Mouse (Mus musculus): ENCODE measurements around the gene Tdrd9. TPM values are rescaled to one million over a fixed set of nuclear protein-coding genes. Genes with fewer than 3 reads are reported as not detected.
A peak's percentile ranks its signal among the peaks of the same experiment; 100 is the strongest.
"Not testable (repeated sequence)": the region's sequence is repeated elsewhere in the genome, so short reads cannot be mapped to it uniquely, and the experiment has no call there.

Gene Tdrd9
- polyA plus RNA-seq, 1 experiment = not detected

DNA sequence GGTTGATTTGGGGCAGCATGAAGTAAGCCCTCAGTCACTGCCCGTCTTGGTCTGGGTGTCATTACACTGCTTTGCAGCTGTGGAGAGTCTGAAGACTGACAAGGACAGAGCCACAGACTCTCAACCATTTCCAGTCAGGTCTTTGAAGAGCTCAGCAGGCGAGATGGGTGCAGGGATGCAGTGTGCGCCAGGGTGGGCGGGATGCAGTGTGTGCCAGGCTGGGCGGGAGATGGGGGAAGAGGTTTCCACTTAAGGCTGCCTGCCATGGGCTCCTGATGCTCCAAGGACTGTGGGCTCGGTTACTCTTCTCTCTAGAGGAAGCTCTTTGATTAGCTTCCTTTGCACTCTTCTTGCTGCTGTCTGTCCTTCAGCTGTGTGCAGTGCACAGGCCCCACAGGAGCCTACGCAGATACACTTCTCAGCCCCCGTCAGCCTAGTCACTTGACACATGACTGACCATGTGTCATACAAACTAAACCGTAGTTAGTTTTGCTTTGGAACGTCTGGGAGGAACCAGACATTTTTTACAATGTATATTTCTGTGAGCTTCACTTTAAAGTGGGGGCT lies 62.1 kb downstream of the Tdrd9 start:
- TF ChIP-seq POLR2A (IDR thresholded peaks at IDR 0.05; ENCODE audit: low read depth, low read length) (no peak), CTCF (conservative IDR thresholded peaks at IDR 0.05; ENCODE audit: insufficient read depth, insufficient read length, low read depth, low read length) (no peak)
- 70% methylated on average over 10 of the region's 10 CpGs for WGBS
- Histone ChIP-seq H3K4me3 (ENCODE audit: insufficient read depth, low read depth, low read length) (no peak overlapping the region), H3K27me3 (replicated peaks; ENCODE audit: control insufficient read depth, insufficient read depth, low read length) (no peaks in the 10 kb centered on the region), H3K36me3 (ENCODE audit: control insufficient read depth, insufficient read depth, low read length) (no peaks in the 10 kb centered on the region), H3K27ac (ENCODE audit: insufficient read depth, low read depth, low read length) (no peak overlapping the region), H3K4me1 (ENCODE audit: control insufficient read depth, insufficient read depth, low read length) (no peaks in the 10 kb centered on the region)
- DNase-seq = no peak

DNA sequence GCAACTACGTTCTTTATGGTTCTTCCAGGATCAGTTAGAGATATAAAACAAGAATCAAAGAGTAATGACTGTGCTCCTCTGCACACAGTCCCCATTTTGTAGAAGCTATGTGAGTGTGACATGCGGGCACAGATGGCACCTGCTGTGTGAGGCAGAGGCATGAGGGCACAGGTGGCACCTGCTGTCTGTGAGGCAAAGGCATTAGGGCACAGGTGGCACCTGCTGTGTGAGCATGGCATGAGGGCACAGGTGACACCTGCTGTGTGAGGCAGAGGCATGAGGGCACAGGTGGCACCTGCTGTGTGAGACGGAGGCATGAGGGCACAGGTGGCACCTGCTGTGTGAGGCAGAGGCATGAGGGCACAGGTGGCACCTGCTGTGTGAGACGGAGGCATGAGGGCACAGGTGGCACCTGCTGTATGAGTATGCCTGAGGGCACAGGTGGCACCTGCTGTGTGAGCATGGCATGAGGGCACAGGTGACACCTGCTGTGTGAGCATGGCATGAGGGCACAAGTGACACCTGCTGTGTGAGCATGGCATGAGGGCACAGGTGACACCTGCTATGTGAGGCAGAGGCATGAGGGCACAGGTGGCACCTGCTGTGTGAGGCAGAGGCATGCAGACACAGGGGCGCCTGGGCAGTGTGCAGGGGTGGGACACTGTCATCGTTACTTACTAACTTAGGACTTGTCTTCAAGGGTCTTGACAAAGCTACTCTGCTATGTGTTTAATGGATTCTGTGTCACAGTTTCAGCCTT lies 64.2 kb downstream of the Tdrd9 start:
- WGBS = 87% methylated on average over 6 of the region's 6 CpGs
- not testable (repeated sequence) for H3K27ac ChIP-seq (ENCODE audit: insufficient read depth, low read depth, low read length); H3K27me3 ChIP-seq (replicated peaks; ENCODE audit: control insufficient read depth, insufficient read depth, low read length); H3K36me3 ChIP-seq (ENCODE audit: control insufficient read depth, insufficient read depth, low read length); DNase-seq; H3K4me1 ChIP-seq (ENCODE audit: control insufficient read depth, insufficient read depth, low read length); H3K4me3 ChIP-seq (ENCODE audit: insufficient read depth, low read depth, low read length)

DNA sequence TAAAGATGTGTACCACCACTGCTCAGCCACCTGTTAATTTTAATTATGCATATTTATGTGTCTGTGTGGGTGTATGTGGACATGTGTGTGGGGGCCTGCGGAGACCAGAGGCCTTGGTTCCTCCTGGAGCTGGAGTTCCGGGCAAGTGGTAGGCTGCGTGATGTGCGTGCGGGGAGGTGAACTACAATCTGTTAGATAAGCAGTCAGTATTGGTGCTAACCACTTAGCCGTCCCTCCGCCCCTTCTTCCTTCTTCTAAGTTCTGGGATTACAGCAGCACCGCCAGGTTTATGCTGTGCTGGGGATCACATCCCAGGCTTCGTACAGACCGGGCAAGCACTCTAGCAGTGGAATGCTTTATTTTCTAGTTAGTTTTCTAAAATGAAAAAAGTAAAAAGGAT lies 67.1 kb downstream of the Tdrd9 start:
- no peak for TF ChIP-seq CTCF (conservative IDR thresholded peaks at IDR 0.05; ENCODE audit: insufficient read depth, insufficient read length, low read depth, low read length)
- no peak for DNase-seq
- 95% methylated on average over 10 of the region's 10 CpGs for WGBS
- Histone ChIP-seq H3K27ac (ENCODE audit: insufficient read depth, low read depth, low read length) (no peak overlapping the region), H3K4me3 (ENCODE audit: insufficient read depth, low read depth, low read length) (no peak overlapping the region), H3K4me1 (ENCODE audit: control insufficient read depth, insufficient read depth, low read length) (no peaks in the 10 kb centered on the region), H3K27me3 (replicated peaks; ENCODE audit: control insufficient read depth, insufficient read depth, low read length) (no peaks in the 10 kb centered on the region), H3K36me3 (ENCODE audit: control insufficient read depth, insufficient read depth, low read length) (no peaks in the 10 kb centered on the region)

DNA sequence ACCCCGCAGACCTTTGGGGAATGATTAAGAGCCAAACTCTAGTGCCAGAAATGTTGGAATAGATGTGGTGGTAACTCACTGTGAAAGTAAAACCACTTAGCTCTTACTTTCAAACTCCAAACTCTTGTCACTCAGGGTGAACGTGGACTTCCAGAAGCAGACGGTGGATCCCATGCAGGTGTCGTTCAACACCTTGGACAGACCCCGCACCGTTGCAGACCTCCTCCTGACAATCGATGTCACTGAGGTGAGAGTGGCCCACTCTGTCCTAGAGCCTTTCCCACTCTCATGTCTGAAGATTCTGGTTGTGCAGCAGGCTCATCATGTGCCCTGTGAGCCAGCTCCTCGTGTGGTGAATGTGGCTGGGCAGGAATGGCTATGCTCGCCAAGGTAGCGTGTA lies 67.8 kb downstream of the Tdrd9 start:
- no peak for TF ChIP-seq CTCF (conservative IDR thresholded peaks at IDR 0.05; ENCODE audit: insufficient read depth, insufficient read length, low read depth, low read length)
- no peak for TF ChIP-seq POLR2A (IDR thresholded peaks at IDR 0.05; ENCODE audit: low read depth, low read length)
- H3K4me3 ChIP-seq (ENCODE audit: insufficient read depth, low read depth, low read length) = no peak overlapping the region
- H3K4me1 ChIP-seq (ENCODE audit: control insufficient read depth, insufficient read depth, low read length) = no peaks in the 10 kb centered on the region
- DNase-seq = no peak
- no peaks in the 10 kb centered on the region for H3K27me3 ChIP-seq (replicated peaks; ENCODE audit: control insufficient read depth, insufficient read depth, low read length)
- no peaks in the 10 kb centered on the region for H3K36me3 ChIP-seq (ENCODE audit: control insufficient read depth, insufficient read depth, low read length)
- WGBS = 76% methylated on average over 10 of the region's 10 CpGs
- no peak overlapping the region for H3K27ac ChIP-seq (ENCODE audit: insufficient read depth, low read depth, low read length)

DNA sequence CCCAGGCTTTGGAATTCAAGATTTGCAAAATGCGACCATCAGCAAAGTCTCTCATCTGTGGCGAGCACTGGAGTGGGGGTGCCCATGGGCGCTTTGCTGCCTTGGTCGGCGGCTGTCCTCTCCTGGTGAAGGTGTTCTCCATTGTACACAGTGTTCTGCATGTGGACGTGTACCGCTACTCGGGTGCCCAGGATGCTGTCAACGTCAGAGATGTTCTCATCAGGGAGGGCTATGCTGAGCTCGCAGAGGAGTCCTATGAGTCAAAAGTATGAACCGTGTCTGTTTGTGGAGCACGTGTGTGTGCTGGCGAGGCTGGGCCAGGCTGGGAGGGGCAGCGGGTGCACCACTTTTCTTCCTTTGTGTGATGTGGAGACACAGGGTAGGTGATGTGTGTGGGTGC lies 71.3 kb downstream of the Tdrd9 start:
- 77% methylated on average over 14 of the region's 14 CpGs for WGBS
- no peak for DNase-seq
- Histone ChIP-seq H3K27me3 (replicated peaks; ENCODE audit: control insufficient read depth, insufficient read depth, low read length) (no peaks in the 10 kb centered on the region), H3K36me3 (ENCODE audit: control insufficient read depth, insufficient read depth, low read length) (no peaks in the 10 kb centered on the region), H3K4me3 (ENCODE audit: insufficient read depth, low read depth, low read length) (no peak overlapping the region), H3K4me1 (ENCODE audit: control insufficient read depth, insufficient read depth, low read length) (no peaks in the 10 kb centered on the region), H3K27ac (ENCODE audit: insufficient read depth, low read depth, low read length) (no peak overlapping the region)
- TF ChIP-seq CTCF (conservative IDR thresholded peaks at IDR 0.05; ENCODE audit: insufficient read depth, insufficient read length, low read depth, low read length) (no peak), POLR2A (IDR thresholded peaks at IDR 0.05; ENCODE audit: low read depth, low read length) (no peak)

DNA sequence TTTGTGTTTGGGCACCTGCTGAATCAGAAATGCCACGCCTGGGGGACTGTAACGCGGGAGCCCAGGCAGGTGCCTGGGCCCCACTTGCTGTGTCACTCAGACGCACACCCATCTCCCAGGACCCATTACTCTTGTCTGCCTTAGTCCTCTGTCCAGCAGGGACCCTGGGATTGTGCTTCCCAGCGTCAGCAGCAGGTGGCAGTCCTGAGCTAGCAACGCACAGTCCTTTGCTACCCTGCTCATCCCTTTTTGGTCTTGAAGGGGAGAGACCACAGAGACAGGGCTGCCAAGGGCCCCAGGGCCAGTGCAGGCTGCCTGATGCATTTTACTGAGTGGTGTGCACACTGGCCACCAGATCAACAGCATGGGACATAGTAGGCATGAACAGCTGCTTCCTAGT lies 106.3 kb downstream of the Tdrd9 start:
- peak; percentile 75 for DNase-seq
- TF ChIP-seq POLR2A (IDR thresholded peaks at IDR 0.05; ENCODE audit: low read depth, low read length) = no peak
- TF ChIP-seq CTCF (conservative IDR thresholded peaks at IDR 0.05; ENCODE audit: insufficient read depth, insufficient read length, low read depth, low read length) = peak; percentile 96
- no peaks in the 10 kb centered on the region for H3K4me1 ChIP-seq (ENCODE audit: control insufficient read depth, insufficient read depth, low read length)
- no peak overlapping the region for H3K4me3 ChIP-seq (ENCODE audit: insufficient read depth, low read depth, low read length)
- 4% methylated on average over 6 of the region's 6 CpGs for WGBS
- no peaks in the 10 kb centered on the region for H3K36me3 ChIP-seq (ENCODE audit: control insufficient read depth, insufficient read depth, low read length)
- H3K27ac ChIP-seq (ENCODE audit: insufficient read depth, low read depth, low read length) = no peak overlapping the region
- H3K27me3 ChIP-seq (replicated peaks; ENCODE audit: control insufficient read depth, insufficient read depth, low read length) = no peaks in the 10 kb centered on the region

DNA sequence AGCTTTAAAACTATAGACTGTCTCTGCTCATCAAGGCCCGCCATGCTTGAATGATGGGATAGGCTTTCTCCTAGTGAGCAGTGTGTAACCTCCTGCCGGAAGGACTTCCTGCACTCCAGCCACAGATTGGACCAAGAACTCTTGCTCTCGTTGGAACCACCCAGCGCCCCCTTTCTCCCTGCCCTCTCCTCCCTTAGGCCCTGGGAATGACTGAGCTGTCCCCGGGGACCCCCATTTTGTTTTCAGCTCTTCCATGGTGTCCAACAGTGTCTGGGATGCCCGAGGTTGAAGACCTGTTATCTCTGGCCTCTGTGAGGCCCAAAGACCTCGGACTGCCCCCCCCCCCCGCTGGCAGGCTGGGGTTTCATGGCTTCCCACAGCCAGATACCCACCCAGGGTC lies 108.6 kb downstream of the Tdrd9 start:
- Histone ChIP-seq H3K36me3 (ENCODE audit: control insufficient read depth, insufficient read depth, low read length) (no peaks in the 10 kb centered on the region), H3K4me1 (ENCODE audit: control insufficient read depth, insufficient read depth, low read length) (no peaks in the 10 kb centered on the region), H3K27ac (ENCODE audit: insufficient read depth, low read depth, low read length) (no peak overlapping the region), H3K27me3 (replicated peaks; ENCODE audit: control insufficient read depth, insufficient read depth, low read length) (no peaks in the 10 kb centered on the region), H3K4me3 (ENCODE audit: insufficient read depth, low read depth, low read length) (no peak overlapping the region)
- TF ChIP-seq POLR2A (IDR thresholded peaks at IDR 0.05; ENCODE audit: low read depth, low read length) (no peak), CTCF (conservative IDR thresholded peaks at IDR 0.05; ENCODE audit: insufficient read depth, insufficient read length, low read depth, low read length) (no peak)
- 71% methylated on average over 8 of the region's 8 CpGs for WGBS
- DNase-seq = no peak

All from kidney, adult 2 months (tissue).